Mouse (Mus musculus): ENCODE data around the gene Tmem14a.
"Not testable (repeated sequence)": the region's sequence is repeated elsewhere in the genome, so short reads cannot be mapped to it uniquely, and the experiment has no call there.

Gene Tmem14a

DNA sequence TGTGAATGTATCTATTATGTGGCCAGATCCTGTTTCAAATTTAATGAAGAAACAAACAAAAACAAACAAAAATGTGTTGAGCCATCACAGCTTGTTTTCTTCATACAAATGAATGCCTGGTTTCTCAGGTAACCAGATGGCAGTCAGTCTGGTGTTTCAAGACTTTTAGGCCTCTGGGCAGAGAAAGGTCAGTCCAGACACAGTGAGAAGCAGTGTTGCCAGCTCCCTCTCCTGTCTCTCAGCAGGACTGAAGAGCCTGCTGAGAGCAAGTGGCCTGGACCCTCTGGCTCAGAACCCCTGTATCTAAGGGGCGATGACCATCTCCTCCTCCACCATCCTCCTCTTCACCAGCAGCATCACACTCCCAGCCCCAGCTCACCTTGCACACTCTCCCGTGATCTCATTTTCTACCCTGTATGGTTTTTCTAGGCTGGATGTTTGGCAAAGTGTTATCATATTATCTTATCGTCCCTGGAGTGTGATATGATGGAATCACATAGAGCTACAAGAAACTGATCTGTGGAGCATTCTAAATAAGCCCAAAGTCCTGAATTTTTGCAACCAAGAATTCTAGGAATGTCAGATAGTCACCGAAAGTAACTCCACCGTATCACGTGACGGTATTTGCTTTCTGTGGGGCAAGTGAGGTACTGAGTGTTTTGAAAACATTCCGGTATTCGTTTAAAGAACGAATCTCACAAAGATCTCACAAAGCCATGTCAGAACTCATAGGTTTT lies 34.4 kb downstream of the Tmem14a start:
- no peak for DNase-seq (ENCODE audit: low read depth)

DNA sequence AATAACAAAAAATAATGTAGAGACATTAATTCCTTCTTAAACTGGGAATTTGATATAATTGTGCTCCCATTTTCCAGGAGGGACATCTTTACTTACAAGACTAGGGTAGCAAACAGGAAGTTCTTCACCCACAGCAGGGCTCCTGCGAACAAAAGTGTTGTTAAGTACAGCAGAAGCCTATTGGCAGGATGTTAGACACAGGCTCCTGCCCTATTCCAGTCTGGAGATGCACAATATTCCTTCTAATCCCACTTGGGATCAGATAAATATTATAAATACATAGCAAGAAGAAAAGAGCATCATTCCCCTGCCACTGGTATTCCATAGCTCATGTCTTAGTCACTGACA lies 34.9 kb downstream of the Tmem14a start:
- DNase-seq (ENCODE audit: low read depth): no peak

DNA sequence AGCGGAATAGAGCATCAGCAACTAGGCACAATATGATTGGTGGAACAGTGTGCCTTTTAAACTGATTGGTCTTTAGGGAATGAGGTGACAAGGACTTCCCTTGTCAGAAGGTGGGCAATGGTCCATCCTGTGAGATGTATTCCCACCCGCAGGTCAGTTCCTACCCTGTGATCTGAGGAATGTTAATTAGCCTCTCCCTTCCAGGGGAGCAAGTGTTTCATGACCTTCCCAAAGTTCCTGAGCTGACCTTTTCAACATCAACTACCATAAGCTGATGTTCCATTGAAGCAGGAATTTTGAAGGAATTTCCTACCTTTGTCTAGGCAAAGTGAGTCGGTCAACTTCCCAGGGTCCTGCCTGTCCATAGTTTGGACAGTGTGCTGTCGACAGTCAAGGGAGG lies 35.5 kb downstream of the Tmem14a start:
- DNase-seq (ENCODE audit: low read depth): no peak

DNA sequence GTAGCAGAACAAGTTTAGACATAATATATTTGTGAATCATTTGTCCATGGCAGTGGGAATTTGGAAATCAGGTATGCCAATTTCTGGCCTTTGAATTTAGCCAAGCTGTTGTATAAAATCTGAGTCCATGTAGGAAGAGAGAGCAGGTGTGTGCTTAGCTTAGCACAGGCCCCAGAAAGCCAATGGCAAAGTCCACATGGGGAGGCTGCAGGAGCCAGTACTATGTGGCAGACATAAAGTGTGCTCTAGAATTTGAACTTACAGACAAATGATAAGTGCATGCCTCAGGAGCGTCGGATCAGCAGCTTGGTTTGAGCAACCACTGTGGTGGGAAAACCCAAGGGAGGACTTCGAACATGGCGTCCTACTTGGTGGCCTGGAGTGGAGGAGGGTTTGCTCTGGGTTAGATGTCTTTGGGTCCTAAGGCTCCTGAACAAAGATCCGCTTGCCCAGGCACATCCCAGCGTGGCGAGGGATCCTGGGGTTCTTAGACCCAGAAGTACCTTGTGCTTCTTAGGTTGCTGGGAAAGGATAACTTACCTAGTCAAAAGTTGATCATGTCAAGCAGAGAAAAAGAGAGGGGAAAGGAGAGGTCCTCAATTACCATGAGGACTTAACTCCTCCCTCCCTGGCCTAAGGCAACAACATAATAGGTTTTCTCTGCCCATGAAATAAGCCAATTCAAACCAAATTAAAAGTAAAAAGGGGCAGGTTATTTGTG lies 37.4 kb downstream of the Tmem14a start:
- DNase-seq (ENCODE audit: low read depth): no peak

DNA sequence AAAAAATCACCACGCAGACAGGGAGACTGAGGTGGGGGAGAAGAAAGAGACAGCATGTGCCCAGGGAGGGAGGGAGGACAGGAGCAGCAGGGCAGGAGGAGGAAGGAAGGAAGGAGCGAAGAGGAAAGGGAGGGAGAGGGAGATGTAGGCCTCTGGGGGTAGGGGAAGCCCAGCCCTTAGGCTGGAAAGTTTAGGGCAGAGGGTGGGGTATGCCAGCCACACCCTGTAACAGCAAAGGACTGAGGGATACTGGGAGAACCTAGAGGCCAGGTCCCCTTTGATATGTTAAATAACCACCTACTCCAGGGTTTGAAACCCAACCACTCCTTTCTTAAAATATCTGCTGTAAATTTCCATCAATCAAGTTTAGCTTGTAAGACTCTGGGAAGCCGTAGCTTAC lies 38.0 kb downstream of the Tmem14a start:
- DNase-seq (ENCODE audit: low read depth): no peak

DNA sequence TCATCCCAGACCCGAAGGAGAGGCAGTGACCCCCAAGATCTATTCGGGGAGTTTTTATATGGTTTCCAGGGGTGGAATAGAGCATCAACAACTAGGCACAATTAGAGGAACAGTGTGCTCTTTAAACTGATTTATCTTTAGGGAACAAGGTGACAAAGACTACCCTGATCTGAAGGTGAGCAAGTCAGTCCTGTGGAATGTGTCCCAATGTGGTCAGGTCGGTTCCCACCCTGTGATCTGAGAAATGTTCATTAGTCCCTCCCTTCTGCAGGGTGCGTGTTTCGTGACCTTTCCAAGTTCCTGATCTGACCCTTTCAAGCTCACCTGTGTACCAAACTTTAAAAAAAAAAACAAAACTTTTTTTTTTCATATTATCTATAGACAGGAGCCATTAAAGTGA lies 38.5 kb downstream of the Tmem14a start:
- no peak for DNase-seq (ENCODE audit: low read depth)

DNA sequence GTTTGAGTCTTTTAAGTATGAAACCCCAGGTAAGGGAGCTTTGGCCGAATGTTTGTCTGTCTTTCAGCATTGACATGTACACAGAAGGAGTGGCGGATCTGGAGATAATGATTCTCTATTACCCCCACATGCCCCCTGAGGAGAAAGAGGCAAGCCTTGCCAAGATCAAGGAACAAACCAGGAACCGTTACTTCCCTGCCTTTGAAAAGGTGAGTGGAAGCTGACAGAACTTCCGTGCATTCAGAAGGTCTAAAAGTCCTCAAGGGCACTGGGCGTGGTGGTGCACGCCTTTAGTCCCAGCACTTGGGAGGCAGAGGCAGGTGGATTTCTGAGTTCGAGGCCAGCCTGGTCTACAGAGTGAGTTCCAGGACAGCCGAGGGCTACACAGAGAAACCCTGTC lies 41.6 kb downstream of the Tmem14a start:
- DNase-seq (ENCODE audit: low read depth): not testable (repeated sequence)

DNA sequence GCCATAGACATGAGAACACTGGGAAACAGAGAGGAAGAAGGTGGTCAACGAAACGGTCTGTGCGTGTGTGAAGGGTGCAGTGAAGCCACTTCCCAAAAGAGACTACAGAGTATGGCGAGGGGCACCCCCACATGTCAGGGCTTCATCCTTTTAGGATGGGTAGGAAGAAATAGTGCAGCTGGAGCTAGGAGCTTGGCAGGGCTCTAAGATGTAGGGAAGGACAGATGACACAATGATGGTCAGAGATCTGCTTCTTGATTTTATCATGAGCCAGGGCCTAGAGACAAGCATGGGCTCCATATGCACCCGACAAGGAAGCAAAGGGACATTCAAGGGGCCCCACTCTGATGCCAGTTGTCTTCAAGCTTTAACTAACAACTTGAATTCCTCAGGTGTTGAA lies 44.0 kb downstream of the Tmem14a start:
- DNase-seq (ENCODE audit: low read depth): no peak

DNA sequence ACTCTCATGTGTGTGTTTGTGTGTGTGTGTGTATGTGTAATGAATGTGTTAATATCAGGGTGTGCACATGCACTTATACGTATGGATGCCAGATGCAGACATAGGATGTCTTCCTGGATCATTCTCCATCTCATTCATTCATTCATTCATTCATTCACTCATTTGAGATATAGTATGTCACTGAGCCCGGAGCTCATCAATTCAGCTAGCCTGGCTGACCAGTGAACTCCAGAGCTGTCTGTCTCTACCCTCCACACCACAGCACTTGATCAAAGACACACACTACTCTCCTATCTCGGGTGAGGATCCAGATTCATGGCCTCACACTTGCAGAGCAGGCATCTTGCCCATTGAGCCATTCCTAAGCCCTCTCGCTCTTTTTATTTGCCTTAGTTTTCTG lies 45.6 kb downstream of the Tmem14a start:
- no peak for DNase-seq (ENCODE audit: low read depth)

DNA sequence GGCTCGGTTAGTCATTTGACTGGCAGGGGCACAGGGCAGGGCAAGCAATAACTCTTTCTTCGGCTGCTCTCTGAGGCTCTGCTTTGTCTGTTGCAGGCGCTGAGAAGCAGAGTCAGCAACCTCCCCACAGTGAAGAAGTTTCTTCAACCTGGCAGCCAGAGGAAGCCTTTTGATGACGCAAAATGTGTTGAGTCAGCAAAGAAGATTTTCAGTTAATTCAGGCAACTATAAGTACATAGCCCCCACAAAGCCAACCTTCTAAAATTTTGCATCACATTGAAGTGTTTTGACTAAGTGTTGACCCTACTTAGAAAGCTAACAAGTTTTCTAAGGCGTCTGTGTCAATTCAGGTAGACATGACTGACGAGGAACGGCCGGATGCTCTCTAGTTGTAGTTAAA lies 46.4 kb downstream of the Tmem14a start:
- DNase-seq (ENCODE audit: low read depth): no peak

DNA sequence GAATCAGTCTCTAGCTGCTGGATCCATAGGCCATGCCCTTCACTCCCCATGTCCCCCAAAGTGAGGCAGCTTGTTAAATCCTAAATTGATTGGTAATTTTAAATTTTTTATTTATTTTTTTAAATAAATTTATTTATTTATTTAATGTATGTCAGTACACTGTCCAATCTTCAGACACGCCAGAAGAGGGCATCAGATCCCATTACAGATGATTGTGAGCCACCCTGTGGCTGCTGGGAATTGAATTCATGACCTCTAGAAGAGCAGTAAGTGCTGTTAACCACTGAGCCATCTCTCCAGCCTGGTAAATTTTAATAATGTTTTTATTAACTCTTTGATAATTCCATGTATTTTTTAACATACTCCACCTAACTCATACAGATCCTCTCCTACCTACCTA lies 48.4 kb downstream of the Tmem14a start:
- DNase-seq (ENCODE audit: low read depth): no peak

DNA sequence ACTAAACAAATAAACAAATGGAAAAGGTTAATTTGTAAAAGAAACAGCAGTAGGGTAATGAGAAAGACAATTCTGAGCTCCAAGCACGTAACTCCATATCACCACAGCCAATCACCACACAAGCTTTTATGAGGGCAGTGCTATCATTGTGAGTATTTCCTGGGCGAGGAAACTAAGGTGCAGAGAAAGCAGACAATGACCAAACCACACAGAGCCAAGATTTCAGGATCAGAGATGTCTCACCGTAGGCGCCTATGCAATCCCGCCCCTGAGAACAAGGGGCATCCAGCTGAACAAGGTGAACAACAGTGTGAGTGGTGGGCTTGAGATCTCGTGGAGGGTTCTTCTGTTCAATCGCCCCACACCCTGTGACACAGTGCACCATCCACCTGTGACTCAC lies 49.1 kb downstream of the Tmem14a start:
- not testable (repeated sequence) for DNase-seq (ENCODE audit: low read depth)

DNA sequence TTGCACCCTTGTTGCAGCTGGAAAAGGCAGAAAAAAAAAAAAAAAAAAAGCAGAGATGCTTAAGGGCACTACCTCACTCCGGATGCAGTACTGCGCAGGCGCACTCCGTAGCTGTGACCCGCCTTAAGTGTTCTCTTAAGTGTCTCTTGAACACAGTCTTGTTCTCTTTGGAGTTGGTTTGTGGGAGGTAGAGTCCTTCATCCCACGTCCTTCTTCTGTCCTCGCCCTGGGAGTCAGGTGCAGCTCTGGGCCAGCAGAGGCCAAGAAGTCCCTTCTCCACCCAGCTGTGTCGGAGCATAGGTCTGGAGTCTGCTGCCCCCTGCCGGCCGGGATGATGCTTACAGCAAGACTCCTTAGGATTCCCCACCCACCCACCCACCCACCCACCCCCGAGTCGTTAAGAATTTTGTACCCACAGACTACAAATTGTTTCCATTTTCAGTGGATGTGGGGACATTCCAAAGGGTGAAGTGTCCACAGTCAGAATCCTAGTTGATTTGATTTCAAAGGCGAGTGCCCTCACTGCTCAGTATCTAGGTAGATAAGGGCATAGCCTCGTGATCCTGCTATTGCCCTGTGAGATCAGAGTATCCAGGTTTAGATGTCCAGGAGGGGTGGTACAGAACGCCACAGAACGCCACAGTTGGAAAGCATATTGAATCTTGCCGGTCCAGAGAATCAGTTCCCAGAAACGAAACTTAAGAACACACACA lies 53.1 kb downstream of the Tmem14a start:
- DNase-seq (ENCODE audit: low read depth): peak; percentile 88

DNA sequence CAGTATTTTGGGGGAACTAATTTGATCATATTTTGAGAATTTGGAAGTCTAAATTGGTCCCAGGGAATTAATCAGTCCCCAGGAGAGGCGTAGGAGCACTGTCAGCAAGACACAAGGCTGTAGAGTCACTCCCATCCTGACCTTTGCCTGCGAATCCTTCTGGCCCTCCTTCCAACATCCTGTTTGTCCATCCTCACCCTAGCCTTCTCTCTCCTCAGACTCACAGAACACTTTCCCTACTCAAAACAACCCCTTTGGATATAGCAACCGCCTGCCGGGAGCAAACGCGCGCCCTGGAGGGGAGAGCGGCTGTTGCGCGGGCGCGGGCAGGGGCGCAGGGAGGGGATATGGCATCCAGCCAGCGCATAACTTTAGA lies 53.7 kb downstream of the Tmem14a start:
- DNase-seq (ENCODE audit: low read depth): peak; percentile 27

DNA sequence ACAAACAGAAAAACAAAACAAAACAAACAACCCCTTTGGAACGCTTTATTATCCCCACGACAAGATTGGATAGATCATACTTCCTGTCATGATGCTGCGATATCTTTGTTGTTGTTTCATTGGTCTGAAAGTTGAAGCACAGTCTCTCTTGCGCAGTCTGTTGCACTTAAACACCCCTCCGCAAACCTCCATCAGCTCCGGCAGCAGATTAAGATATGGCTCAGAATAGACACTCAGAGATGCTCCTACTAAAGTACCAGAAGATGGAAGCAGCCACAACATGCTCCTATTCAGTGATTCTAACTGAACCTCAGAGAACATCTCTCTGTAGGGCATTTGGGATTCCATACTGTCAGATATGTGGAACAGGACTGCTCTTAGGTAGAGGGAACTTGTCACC lies 54.7 kb downstream of the Tmem14a start:
- no peak for DNase-seq (ENCODE audit: low read depth)

DNA sequence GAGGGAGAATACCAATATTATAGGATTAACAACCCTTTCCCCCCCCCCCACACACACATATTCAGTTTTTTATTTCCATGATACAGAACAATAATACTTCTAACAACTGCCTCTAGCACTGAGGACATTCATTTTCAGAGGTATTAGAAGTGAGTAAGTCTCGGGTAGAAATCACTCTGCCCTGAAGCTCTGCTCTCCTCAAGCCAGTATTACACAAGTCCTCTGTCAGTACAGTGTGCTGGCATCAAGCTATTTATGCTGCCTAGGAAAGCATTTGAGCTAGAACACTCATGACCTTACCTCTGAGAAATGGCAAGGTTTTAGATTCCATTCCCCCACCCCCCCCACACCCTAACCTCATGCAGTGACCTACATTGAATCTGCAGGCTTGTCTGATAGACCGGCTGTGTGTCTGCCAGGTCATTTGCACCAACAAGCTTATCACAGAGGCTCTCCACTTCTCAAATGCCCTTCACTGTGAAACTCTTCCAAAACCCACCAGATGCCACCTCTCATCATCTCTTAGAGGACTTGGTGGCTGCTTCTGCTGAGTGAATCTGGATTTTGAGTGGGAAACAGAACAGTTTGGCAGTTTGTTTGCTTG lies 56.2 kb downstream of the Tmem14a start:
- DNase-seq (ENCODE audit: low read depth): no peak

DNA sequence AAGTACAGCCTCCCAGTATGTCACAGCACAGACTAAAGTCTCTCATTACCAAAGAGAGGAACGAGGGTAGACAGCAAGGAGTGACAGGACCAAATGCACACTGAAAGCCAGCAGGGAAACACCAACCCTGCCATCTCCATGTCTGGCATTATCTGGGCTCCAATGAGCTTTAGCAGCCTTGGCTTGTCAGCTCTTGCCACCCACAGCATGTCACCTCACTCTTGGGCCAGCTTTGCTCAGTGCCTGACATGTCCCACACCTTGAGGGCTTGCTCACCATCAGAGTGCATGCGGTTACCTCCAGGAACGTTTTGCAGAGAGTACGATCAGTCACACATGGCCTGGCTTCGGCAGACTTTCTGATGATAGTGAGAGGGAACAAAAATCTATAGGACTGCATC lies 57.0 kb downstream of the Tmem14a start:
- DNase-seq (ENCODE audit: low read depth): not testable (repeated sequence)

DNA sequence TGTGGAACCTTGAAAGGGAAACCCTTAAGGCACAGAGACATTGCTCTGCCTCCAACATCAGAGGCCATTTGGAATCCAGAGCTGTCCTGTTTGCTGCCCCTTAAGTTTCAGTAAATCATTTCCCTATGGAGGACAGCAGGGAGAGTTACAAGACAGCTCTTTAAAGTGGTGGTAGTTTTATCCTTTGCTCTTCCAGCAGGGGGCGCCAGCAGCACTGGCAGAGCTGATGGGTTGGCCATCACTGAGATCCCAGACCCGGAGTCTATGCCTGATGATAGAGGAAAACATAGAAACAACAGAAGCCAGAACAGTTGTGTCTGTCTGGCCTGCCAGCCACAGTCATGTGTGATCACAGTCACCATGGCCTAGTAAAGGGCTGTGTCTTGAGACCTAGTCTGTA lies 57.8 kb downstream of the Tmem14a start:
- peak; percentile 25 for DNase-seq (ENCODE audit: low read depth)
